Mouse (Mus musculus): ENCODE results near the gene Slc23a4. TPM values are rescaled to one million over a fixed set of nuclear protein-coding genes. Genes with fewer than 3 reads are reported as not detected.

Slc23a4 gene
- polyA plus RNA-seq, 1 experiment from 2014 or later: 0.78 TPM

- Histone ChIP-seq H3K4me2 (replicated peaks) (no peak overlapping the region), H3K27me3 (ENCODE audit: control insufficient read depth, insufficient read depth, low read length) (no peaks in the 10 kb centered on the region), H3K4me1 (replicated peaks; ENCODE audit: control insufficient read depth, insufficient read depth, low read length) (no peaks in the 10 kb centered on the region), H3K9me3 (ENCODE audit: control insufficient read depth, low read length) (no peaks in the 10 kb centered on the region), H3K36me3 (replicated peaks; ENCODE audit: control insufficient read depth, insufficient read depth) (no peaks in the 10 kb centered on the region), H3K27ac (no peak overlapping the region), H3K9ac (no peak overlapping the region), H3K4me3 (replicated peaks; ENCODE audit: low read length) (no peak overlapping the region)
- ATAC-seq (ENCODE audit: low FRiP score) (no peak), DNase-seq (ENCODE audit: low spot score) (no peak)
- whole genome bisulfite sequencing: 95% methylated on average over 5 of the region's 5 CpGs
These were observed 22.5 kb upstream of the Slc23a4 start for GRCm38 (mm10) chr6:35010705-35011104.

DNA sequence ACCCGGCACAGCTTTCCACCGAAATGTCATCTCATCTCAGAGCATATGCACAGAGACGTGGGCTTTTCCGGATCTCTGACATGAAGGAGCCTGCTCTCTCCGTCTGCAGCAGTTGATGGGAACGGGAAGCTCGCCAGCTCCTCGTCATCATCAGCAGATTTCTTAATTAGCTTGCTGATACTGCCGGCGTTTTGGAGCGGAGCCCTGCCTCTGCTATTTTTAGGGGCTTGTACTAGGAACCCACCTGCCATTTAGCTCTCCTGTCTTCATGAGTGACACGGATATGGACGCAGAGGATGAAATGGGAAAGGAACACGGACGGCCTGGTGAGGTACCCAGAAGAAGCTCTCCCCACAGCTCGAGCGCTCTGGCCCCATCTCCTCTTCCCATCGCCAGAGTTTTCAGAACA is 14.1 kb upstream of the Slc23a4 start:
- DNase-seq (ENCODE audit: low spot score) (peak; percentile 73), ATAC-seq (ENCODE audit: low FRiP score) (no peak)
- Histone ChIP-seq H3K9me3 (ENCODE audit: control insufficient read depth, low read length) (no peaks in the 10 kb centered on the region), H3K36me3 (replicated peaks; ENCODE audit: control insufficient read depth, insufficient read depth) (no peaks in the 10 kb centered on the region), H3K27me3 (ENCODE audit: control insufficient read depth, insufficient read depth, low read length) (no peaks in the 10 kb centered on the region), H3K27ac (0 out of 2 replicates have a peak overlapping the region, but pooled peaks have one; percentile 38), H3K4me2 (replicated peaks) (no peak overlapping the region), H3K9ac (no peak overlapping the region), H3K4me1 (replicated peaks; ENCODE audit: control insufficient read depth, insufficient read depth, low read length) (no peaks in the 10 kb centered on the region), H3K4me3 (replicated peaks; ENCODE audit: low read length) (no peak overlapping the region)
- WGBS: 76% methylated on average over 18 of the region's 18 CpGs

- no peak overlapping the region for H3K27ac ChIP-seq
- WGBS: 20% methylated on average over 4 of the region's 4 CpGs
- no peaks in the 10 kb centered on the region for H3K9me3 ChIP-seq (ENCODE audit: control insufficient read depth, low read length)
- H3K27me3 ChIP-seq (ENCODE audit: control insufficient read depth, insufficient read depth, low read length): no peaks in the 10 kb centered on the region
- peak overlapping the region; percentile 25; the same call in 1 of the 2 replicates for H3K4me2 ChIP-seq (replicated peaks)
- ATAC-seq (ENCODE audit: low FRiP score) (peak; percentile 49), DNase-seq (ENCODE audit: low spot score) (peak; percentile 70)
- H3K4me3 ChIP-seq (replicated peaks; ENCODE audit: low read length): no peak overlapping the region
- no peaks in the 10 kb centered on the region for H3K4me1 ChIP-seq (replicated peaks; ENCODE audit: control insufficient read depth, insufficient read depth, low read length)
- H3K36me3 ChIP-seq (replicated peaks; ENCODE audit: control insufficient read depth, insufficient read depth): no peaks in the 10 kb centered on the region
- no peak overlapping the region for H3K9ac ChIP-seq
These were observed 10.9 kb upstream of the Slc23a4 start for GRCm38 (mm10) chr6:34999101-34999500.

GRCm38 (mm10) chr6:34996496-34996895 is 8.3 kb upstream of the Slc23a4 start:
- 79% methylated on average over 4 of the region's 4 CpGs for WGBS
- no peak for DNase-seq (ENCODE audit: low spot score)
- no peak for ATAC-seq (ENCODE audit: low FRiP score)
- no peak overlapping the region for H3K27ac ChIP-seq
- no peaks in the 10 kb centered on the region for H3K9me3 ChIP-seq (ENCODE audit: control insufficient read depth, low read length)
- no peaks in the 10 kb centered on the region for H3K27me3 ChIP-seq (ENCODE audit: control insufficient read depth, insufficient read depth, low read length)
- H3K36me3 ChIP-seq (replicated peaks; ENCODE audit: control insufficient read depth, insufficient read depth): no peaks in the 10 kb centered on the region
- no peaks in the 10 kb centered on the region for H3K4me1 ChIP-seq (replicated peaks; ENCODE audit: control insufficient read depth, insufficient read depth, low read length)
- no peak overlapping the region for H3K4me2 ChIP-seq (replicated peaks)
- H3K9ac ChIP-seq: no peak overlapping the region
- no peak overlapping the region for H3K4me3 ChIP-seq (replicated peaks; ENCODE audit: low read length)

DNA sequence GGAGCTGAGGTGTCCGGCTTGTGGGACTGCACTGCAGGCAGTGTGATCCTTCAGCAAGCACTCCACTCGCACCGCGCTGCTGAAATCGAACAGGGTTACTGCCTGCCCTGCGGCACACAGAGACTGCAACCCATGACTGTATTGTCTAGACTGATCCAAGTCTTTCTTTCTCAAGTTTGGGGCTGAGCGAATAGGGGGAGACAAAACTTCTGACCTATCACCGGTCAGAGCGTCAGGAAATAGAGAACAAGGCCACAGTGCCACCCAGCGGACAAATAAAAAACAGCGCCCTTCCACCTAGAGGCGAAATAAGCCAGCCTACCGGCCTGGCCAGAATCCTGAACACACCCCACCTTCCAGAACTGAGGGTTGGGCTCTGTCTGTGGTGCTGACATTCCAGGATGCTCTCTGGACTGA is 7.1 kb upstream of the Slc23a4 start:
- H3K27me3 ChIP-seq (ENCODE audit: control insufficient read depth, insufficient read depth, low read length): no peaks in the 10 kb centered on the region
- no peak overlapping the region for H3K9ac ChIP-seq
- ATAC-seq (ENCODE audit: low FRiP score): 0 out of 2 replicates have a peak, but pooled peaks have one; percentile 44
- WGBS: 5% methylated on average over 13 of the region's 13 CpGs
- no peak overlapping the region for H3K27ac ChIP-seq
- H3K4me1 ChIP-seq (replicated peaks; ENCODE audit: control insufficient read depth, insufficient read depth, low read length): no peaks in the 10 kb centered on the region
- no peak overlapping the region for H3K4me3 ChIP-seq (replicated peaks; ENCODE audit: low read length)
- peak overlapping the region; percentile 39 for H3K4me2 ChIP-seq (replicated peaks)
- H3K36me3 ChIP-seq (replicated peaks; ENCODE audit: control insufficient read depth, insufficient read depth): no peaks in the 10 kb centered on the region
- peak; percentile 89 for DNase-seq (ENCODE audit: low spot score)
- H3K9me3 ChIP-seq (ENCODE audit: control insufficient read depth, low read length): no peaks in the 10 kb centered on the region

GRCm38 (mm10) chr6:34994692-34995091 is 6.5 kb upstream of the Slc23a4 start:
- ATAC-seq (ENCODE audit: low FRiP score) (no peak), DNase-seq (ENCODE audit: low spot score) (no peak)
- H3K27ac ChIP-seq: no peak overlapping the region
- H3K4me3 ChIP-seq (replicated peaks; ENCODE audit: low read length): no peak overlapping the region
- no peak overlapping the region for H3K9ac ChIP-seq
- no peaks in the 10 kb centered on the region for H3K27me3 ChIP-seq (ENCODE audit: control insufficient read depth, insufficient read depth, low read length)
- H3K4me2 ChIP-seq (replicated peaks): peak overlapping the region; percentile 39
- no peaks in the 10 kb centered on the region for H3K36me3 ChIP-seq (replicated peaks; ENCODE audit: control insufficient read depth, insufficient read depth)
- H3K4me1 ChIP-seq (replicated peaks; ENCODE audit: control insufficient read depth, insufficient read depth, low read length): no peaks in the 10 kb centered on the region
- 73% methylated on average over 5 of the region's 5 CpGs for WGBS
- no peaks in the 10 kb centered on the region for H3K9me3 ChIP-seq (ENCODE audit: control insufficient read depth, low read length)

DNA sequence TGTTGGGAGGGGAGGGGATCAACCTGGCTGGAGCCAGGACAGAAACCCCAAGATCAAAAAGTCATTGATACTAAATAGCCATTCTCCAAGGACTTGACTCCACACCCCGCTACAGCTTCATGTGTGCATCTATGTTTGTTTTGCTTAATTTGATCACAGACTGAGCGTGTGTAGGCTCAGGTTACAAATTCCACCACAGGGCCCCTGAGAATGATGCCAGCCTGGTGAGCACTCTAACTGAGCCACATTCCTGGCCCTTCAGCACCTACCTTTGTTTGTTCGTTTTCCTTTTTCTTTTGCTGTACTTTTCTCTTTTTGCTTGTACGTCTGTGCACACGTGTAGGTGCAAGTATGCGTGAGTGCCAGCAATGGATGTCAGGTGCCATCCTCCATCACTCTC is 1.1 kb upstream of the Slc23a4 start:
- Histone ChIP-seq H3K9me3 (ENCODE audit: control insufficient read depth, low read length) (no peaks in the 10 kb centered on the region), H3K9ac (no peak overlapping the region), H3K4me3 (replicated peaks; ENCODE audit: low read length) (no peak overlapping the region), H3K4me1 (replicated peaks; ENCODE audit: control insufficient read depth, insufficient read depth, low read length) (peaks cover 8% of the 10 kb centered on the region), H3K27me3 (ENCODE audit: control insufficient read depth, insufficient read depth, low read length) (no peaks in the 10 kb centered on the region), H3K4me2 (replicated peaks) (no peak overlapping the region), H3K36me3 (replicated peaks; ENCODE audit: control insufficient read depth, insufficient read depth) (no peaks in the 10 kb centered on the region), H3K27ac (no peak overlapping the region)
- 69% methylated on average over 6 of the region's 6 CpGs for WGBS
- DNase-seq (ENCODE audit: low spot score): no peak
- ATAC-seq (ENCODE audit: low FRiP score): no peak

DNA sequence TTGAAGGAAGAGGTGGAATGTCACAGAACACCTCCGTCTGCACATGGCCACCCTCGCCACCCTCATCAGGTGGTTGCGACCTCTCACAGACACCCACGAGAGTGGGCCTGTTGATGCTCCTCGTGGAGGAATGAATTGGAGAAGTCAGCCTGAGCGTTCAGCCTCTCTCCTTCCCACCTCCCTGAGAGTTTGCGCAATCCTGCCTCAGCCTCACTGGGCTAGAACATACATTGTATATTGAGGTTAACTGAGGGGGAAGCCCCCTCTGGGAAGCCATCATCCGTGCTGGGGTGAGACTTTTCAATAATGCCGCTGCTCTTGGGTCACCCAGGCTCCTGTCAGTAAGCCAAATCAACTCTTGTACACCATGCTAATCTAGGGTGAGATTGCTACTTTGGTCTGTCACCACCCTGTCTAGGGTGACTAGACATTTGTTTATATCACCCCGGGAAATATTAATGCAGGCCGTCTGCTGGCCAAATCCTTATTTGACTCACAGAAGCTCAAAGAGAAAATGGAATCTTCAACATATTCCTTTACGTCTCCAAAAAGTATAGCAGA is 1.0 kb downstream of the Slc23a4 start:
- Histone ChIP-seq H3K36me3 (replicated peaks; ENCODE audit: control insufficient read depth, insufficient read depth) (no peaks in the 10 kb centered on the region), H3K27me3 (ENCODE audit: control insufficient read depth, insufficient read depth, low read length) (no peaks in the 10 kb centered on the region), H3K27ac (no peak overlapping the region), H3K9ac (no peak overlapping the region), H3K4me1 (replicated peaks; ENCODE audit: control insufficient read depth, insufficient read depth, low read length) (peaks cover 8% of the 10 kb centered on the region), H3K4me3 (replicated peaks; ENCODE audit: low read length) (no peak overlapping the region), H3K9me3 (ENCODE audit: control insufficient read depth, low read length) (no peaks in the 10 kb centered on the region), H3K4me2 (replicated peaks) (no peak overlapping the region)
- DNase-seq (ENCODE audit: low spot score): no peak
- no peak for ATAC-seq (ENCODE audit: low FRiP score)
- 92% methylated on average over 12 of the region's 12 CpGs for WGBS

GRCm38 (mm10) chr6:34980661-34981060 is 7.5 kb downstream of the Slc23a4 start:
- Histone ChIP-seq H3K4me3 (replicated peaks; ENCODE audit: low read length) (no peak overlapping the region), H3K27ac (no peak overlapping the region), H3K36me3 (replicated peaks; ENCODE audit: control insufficient read depth, insufficient read depth) (no peaks in the 10 kb centered on the region), H3K4me1 (replicated peaks; ENCODE audit: control insufficient read depth, insufficient read depth, low read length) (no peaks in the 10 kb centered on the region), H3K27me3 (ENCODE audit: control insufficient read depth, insufficient read depth, low read length) (no peaks in the 10 kb centered on the region), H3K9me3 (ENCODE audit: control insufficient read depth, low read length) (no peaks in the 10 kb centered on the region), H3K9ac (no peak overlapping the region), H3K4me2 (replicated peaks) (no peak overlapping the region)
- 74% methylated on average over 9 of the region's 9 CpGs for WGBS
- DNase-seq (ENCODE audit: low spot score) (no peak), ATAC-seq (ENCODE audit: low FRiP score) (no peak)

GRCm38 (mm10) chr6:34979291-34979690 is 8.9 kb downstream of the Slc23a4 start:
- Histone ChIP-seq H3K27me3 (ENCODE audit: control insufficient read depth, insufficient read depth, low read length) (no peaks in the 10 kb centered on the region), H3K4me3 (replicated peaks; ENCODE audit: low read length) (no peak overlapping the region), H3K9me3 (ENCODE audit: control insufficient read depth, low read length) (no peaks in the 10 kb centered on the region), H3K36me3 (replicated peaks; ENCODE audit: control insufficient read depth, insufficient read depth) (no peaks in the 10 kb centered on the region), H3K9ac (no peak overlapping the region), H3K4me2 (replicated peaks) (no peak overlapping the region), H3K4me1 (replicated peaks; ENCODE audit: control insufficient read depth, insufficient read depth, low read length) (no peaks in the 10 kb centered on the region), H3K27ac (no peak overlapping the region)
- DNase-seq (ENCODE audit: low spot score): no peak
- WGBS: 84% methylated on average over 3 of the region's 3 CpGs
- no peak for ATAC-seq (ENCODE audit: low FRiP score)

Measured in hindbrain, embryonic 14.5 days (tissue).